Mouse (Mus musculus): ENCODE results near the gene Psmb7.

The Psmb7 gene

DNA sequence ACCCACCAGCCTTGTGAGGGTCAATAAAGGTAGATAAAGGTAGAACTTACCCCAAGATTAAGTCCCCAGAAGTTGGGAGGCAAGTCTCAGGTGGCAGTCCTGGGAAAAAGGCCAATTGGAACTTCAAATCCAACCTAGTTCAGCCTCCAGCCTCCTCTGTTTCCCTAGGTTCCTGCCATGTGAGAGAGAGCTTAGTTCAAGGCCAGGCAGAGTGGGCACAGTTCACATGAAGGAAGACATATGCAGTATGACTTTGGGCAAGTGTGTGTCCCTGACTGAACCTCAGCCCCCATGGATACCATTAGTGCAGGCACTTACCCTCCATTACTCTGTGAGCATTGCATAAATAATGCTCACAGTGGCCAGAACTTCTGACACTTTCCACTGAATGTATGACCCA, 98.2 kb downstream of the Psmb7 start:
- DNase-seq (ENCODE audit: low spot score in 2 of 2): no peak

DNA sequence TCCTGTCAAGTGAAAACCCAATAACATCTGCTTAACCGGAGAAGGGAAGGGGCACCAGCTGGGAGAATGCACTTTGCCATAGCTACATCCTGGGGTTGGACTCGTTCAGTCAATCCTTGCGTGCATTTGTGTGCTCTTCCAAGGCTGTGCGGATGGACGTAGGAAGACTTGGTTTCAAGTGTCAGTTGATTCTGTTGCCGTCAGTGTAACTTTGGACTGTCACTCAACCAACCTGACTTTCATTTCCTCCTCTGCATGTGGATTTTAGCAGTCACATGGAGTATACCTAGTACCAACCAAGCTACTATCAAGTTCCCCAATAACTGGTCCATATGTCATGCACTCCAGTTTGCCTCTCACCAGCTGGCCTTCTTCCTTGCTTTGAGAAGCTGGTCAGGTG, 98.9 kb downstream of the Psmb7 start:
- DNase-seq (ENCODE audit: low spot score in 2 of 2): no peak

GRCm38 (mm10) chr2:38544341-38544740, 99.5 kb downstream of the Psmb7 start:
- no peak for DNase-seq (ENCODE audit: low spot score in 2 of 2)

- no peak for DNase-seq (ENCODE audit: low spot score in 2 of 2)
Observed at GRCm38 (mm10) chr2:38543158-38543557, 100.7 kb downstream of the Psmb7 start.

DNA sequence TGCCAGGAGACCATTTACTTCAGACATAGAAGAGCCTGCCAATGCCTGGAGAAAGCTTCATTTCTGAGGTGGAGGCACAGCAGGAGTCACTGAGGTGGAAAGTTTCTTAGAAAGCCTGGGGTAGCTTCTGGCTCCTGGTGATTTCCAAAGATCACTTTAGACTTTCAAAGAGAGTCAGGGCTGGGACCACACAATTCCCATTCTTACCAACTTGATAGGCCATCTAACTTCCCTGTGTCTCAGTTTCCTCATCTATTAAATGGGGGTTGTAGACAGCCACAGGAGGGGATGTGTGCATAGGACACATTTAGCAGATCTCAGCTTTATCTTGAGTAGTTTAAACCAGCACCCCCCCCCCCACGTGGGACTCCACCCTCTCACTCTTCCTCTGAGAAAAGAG, 101.5 kb downstream of the Psmb7 start:
- no peak for DNase-seq (ENCODE audit: low spot score in 2 of 2)

GRCm38 (mm10) chr2:38541570-38541969, 102.3 kb downstream of the Psmb7 start:
- DNase-seq (ENCODE audit: low spot score in 2 of 2): no peak

- no peak for DNase-seq (ENCODE audit: low spot score in 2 of 2)
Observed at GRCm38 (mm10) chr2:38541101-38541500, 102.8 kb downstream of the Psmb7 start.

GRCm38 (mm10) chr2:38540666-38541065, 103.2 kb downstream of the Psmb7 start:
- no peak for DNase-seq (ENCODE audit: low spot score in 2 of 2)

DNA sequence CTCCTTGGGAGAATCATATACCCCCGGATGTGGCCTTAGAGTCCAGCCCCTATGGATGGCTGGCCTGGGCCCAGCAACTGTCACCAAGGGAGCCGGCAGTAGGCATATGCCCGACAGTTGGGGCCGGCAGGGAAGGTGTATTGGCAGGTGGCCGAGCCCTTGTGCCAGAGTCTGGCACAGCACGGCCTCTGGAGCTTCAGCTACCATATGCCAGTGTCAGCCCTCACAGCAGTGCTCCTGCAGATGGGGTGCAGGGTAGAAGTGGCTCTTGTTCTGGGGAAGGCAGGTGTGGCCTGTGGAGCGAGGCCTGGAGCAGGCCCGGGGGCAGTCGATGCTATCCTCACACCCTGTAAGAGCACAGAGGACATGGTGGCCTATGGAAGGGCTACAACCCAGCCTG, 104.2 kb downstream of the Psmb7 start:
- no peak for DNase-seq (ENCODE audit: low spot score in 2 of 2)
